Mouse (Mus musculus): Measurements from ENCODE around the gene Gm9837. TPM values are rescaled to one million over a fixed set of nuclear protein-coding genes. Genes with fewer than 3 reads are reported as not detected.

Gm9837 gene
- polyA plus RNA-seq, 1 experiment from 2014 or later, result not detected

- Histone ChIP-seq H3K27ac (no peak overlapping the region), H3K9me3 (replicated peaks) (0 out of 2 replicates have a peak, but pooled peaks cover 2% of the 10 kb centered on the region), H3K4me3 (no peak overlapping the region), H3K27me3 (replicated peaks) (peaks cover 28% of the 10 kb centered on the region), H3K4me1 (peaks cover 56% of the 10 kb centered on the region), H3K9ac (no peak overlapping the region), H3K36me3 (no peaks in the 10 kb centered on the region), H3K4me2 (no peak overlapping the region)
- no peak for ATAC-seq
- 39% methylated on average over 3 of the region's 3 CpGs for WGBS (ENCODE audit: insufficient replicate concordance)
These were observed 15.4 kb upstream of the Gm9837 start for GRCm38 (mm10) chr11:53485719-53486118.

- peak; percentile 83 for ATAC-seq
- 30% methylated on average over 9 of the region's 9 CpGs for WGBS (ENCODE audit: insufficient replicate concordance)
- H3K4me3 ChIP-seq, result peak overlapping the region; percentile 30; the same call in 1 of the 2 replicates
These were observed 13.0 kb upstream of the Gm9837 start for GRCm38 (mm10) chr11:53483159-53483891.

GRCm38 (mm10) chr11:53481088-53481730 lies 10.9 kb upstream of the Gm9837 start:
- ATAC-seq, result peak; percentile 84
- Histone ChIP-seq H3K27me3 (replicated peaks) (peaks cover 46% of the 10 kb centered on the region), H3K36me3 (no peaks in the 10 kb centered on the region; the same call in 1 of the 2 replicates), H3K9ac (peak overlapping the region; percentile 47), H3K4me2 (peak overlapping the region; percentile 88), H3K27ac (peak overlapping the region; percentile 99), H3K4me1 (peaks cover 72% of the 10 kb centered on the region), H3K4me3 (peak overlapping the region; percentile 73), H3K9me3 (replicated peaks) (no peaks in the 10 kb centered on the region)
- 31% methylated on average over 4 of the region's 4 CpGs for WGBS (ENCODE audit: insufficient replicate concordance)

More at GRCm38 (mm10) chr11:53483159-53483891, 13.0 kb upstream of the Gm9837 start:
- H3K4me2 ChIP-seq, result peak overlapping the region; percentile 65
- H3K9me3 ChIP-seq (replicated peaks), result no peaks in the 10 kb centered on the region
- peak overlapping the region; percentile 99 for H3K27ac ChIP-seq
- H3K36me3 ChIP-seq, result no peaks in the 10 kb centered on the region
- H3K9ac ChIP-seq, result peak overlapping the region; percentile 70
- H3K4me1 ChIP-seq, result peaks cover 80% of the 10 kb centered on the region
- H3K27me3 ChIP-seq (replicated peaks), result peaks cover 49% of the 10 kb centered on the region

GRCm38 (mm10) chr11:53479783-53480301 lies 9.6 kb upstream of the Gm9837 start, which contains the start of the genes Gm9945 and Sowaha:
Gene Gm9945, plus strand, starts transcription at chr11:53480166.
Gene Sowaha, minus strand, starts transcription at chr11:53480274.
- Histone ChIP-seq H3K27ac (peak within 1 kb of the TSS; percentile 99), H3K9me3 (replicated peaks) (no peaks in the 10 kb centered on the region), H3K27me3 (replicated peaks) (peaks cover 56% of the 10 kb centered on the region), H3K4me3 (peak within 1 kb of the TSS; percentile 73), H3K9ac (peak within 1 kb of the TSS; percentile 83), H3K4me1 (peaks cover 67% of the 10 kb centered on the region), H3K36me3 (no peaks in the 10 kb centered on the region; the same call in 1 of the 2 replicates), H3K4me2 (peak within 1 kb of the TSS; percentile 88)
- ATAC-seq, result peak; percentile 63
- 4% methylated on average over 40 of the region's 40 CpGs for WGBS (ENCODE audit: insufficient replicate concordance)

- peak overlapping the region; percentile 99 for H3K27ac ChIP-seq
- H3K9ac ChIP-seq, result peak overlapping the region; percentile 83
- H3K4me1 ChIP-seq, result peaks cover 62% of the 10 kb centered on the region
- peaks cover 62% of the 10 kb centered on the region for H3K27me3 ChIP-seq (replicated peaks)
- H3K36me3 ChIP-seq, result no peaks in the 10 kb centered on the region; the same call in 1 of the 2 replicates
- no peak for ATAC-seq
- peak overlapping the region; percentile 88 for H3K4me2 ChIP-seq
- 2% methylated on average over 62 of the region's 62 CpGs for WGBS (ENCODE audit: insufficient replicate concordance)
- peak overlapping the region; percentile 73 for H3K4me3 ChIP-seq
- no peaks in the 10 kb centered on the region for H3K9me3 ChIP-seq (replicated peaks)
These were observed 9.0 kb upstream of the Gm9837 start for GRCm38 (mm10) chr11:53479171-53479782.

GRCm38 (mm10) chr11:53478383-53479170 lies 8.3 kb upstream of the Gm9837 start:
- Histone ChIP-seq H3K4me1 (peaks cover 55% of the 10 kb centered on the region), H3K4me3 (peak overlapping the region; percentile 73), H3K4me2 (peak overlapping the region; percentile 88), H3K36me3 (no peaks in the 10 kb centered on the region; the same call in 1 of the 2 replicates), H3K9me3 (replicated peaks) (no peaks in the 10 kb centered on the region), H3K27ac (peak overlapping the region; percentile 99; the same call in 1 of the 2 replicates), H3K27me3 (replicated peaks) (peaks cover 69% of the 10 kb centered on the region), H3K9ac (peak overlapping the region; percentile 83)
- ATAC-seq, result no peak
- whole genome bisulfite sequencing (ENCODE audit: insufficient replicate concordance), result 10% methylated on average over 79 of the region's 79 CpGs

GRCm38 (mm10) chr11:53477833-53478232 lies 7.6 kb upstream of the Gm9837 start:
- no peak overlapping the region for H3K27ac ChIP-seq
- no peaks in the 10 kb centered on the region; the same call in 1 of the 2 replicates for H3K36me3 ChIP-seq
- peaks cover 75% of the 10 kb centered on the region for H3K27me3 ChIP-seq (replicated peaks)
- peak overlapping the region; percentile 88 for H3K4me2 ChIP-seq
- no peaks in the 10 kb centered on the region for H3K9me3 ChIP-seq (replicated peaks)
- peaks cover 48% of the 10 kb centered on the region for H3K4me1 ChIP-seq
- H3K4me3 ChIP-seq, result peak overlapping the region; percentile 73
- ATAC-seq, result no peak
- no peak overlapping the region for H3K9ac ChIP-seq
- WGBS (ENCODE audit: insufficient replicate concordance), result 28% methylated on average over 7 of the region's 7 CpGs

GRCm38 (mm10) chr11:53475620-53476019 lies 5.3 kb upstream of the Gm9837 start:
- 39% methylated on average over 8 of the region's 8 CpGs for WGBS (ENCODE audit: insufficient replicate concordance)
- no peak for ATAC-seq
- no peaks in the 10 kb centered on the region for H3K9me3 ChIP-seq (replicated peaks)
- H3K4me1 ChIP-seq, result peaks cover 32% of the 10 kb centered on the region
- no peak overlapping the region for H3K4me2 ChIP-seq
- H3K4me3 ChIP-seq, result no peak overlapping the region
- H3K27me3 ChIP-seq (replicated peaks), result peaks cover 95% of the 10 kb centered on the region
- no peaks in the 10 kb centered on the region; the same call in 1 of the 2 replicates for H3K36me3 ChIP-seq
- no peak overlapping the region for H3K9ac ChIP-seq
- H3K27ac ChIP-seq, result no peak overlapping the region

- Histone ChIP-seq H3K36me3 (no peaks in the 10 kb centered on the region), H3K9ac (no peak overlapping the region), H3K27me3 (replicated peaks) (peaks cover 94% of the 10 kb centered on the region), H3K27ac (no peak overlapping the region), H3K9me3 (replicated peaks) (no peaks in the 10 kb centered on the region), H3K4me2 (no peak overlapping the region), H3K4me1 (peaks cover 9% of the 10 kb centered on the region), H3K4me3 (no peak overlapping the region)
- no peak for ATAC-seq
- 64% methylated on average over 3 of the region's 3 CpGs for WGBS (ENCODE audit: insufficient replicate concordance)
These were observed 2.4 kb upstream of the Gm9837 start for GRCm38 (mm10) chr11:53472709-53473108.

GRCm38 (mm10) chr11:53469294-53469967 lies 848 bp downstream of the Gm9837 start:
- no peak overlapping the region for H3K9ac ChIP-seq
- no peak overlapping the region for H3K4me3 ChIP-seq
- no peak overlapping the region for H3K27ac ChIP-seq
- peaks cover 19% of the 10 kb centered on the region for H3K4me1 ChIP-seq
- H3K9me3 ChIP-seq (replicated peaks), result no peaks in the 10 kb centered on the region
- no peak for ATAC-seq
- 42% methylated on average over 16 of the region's 16 CpGs for WGBS (ENCODE audit: insufficient replicate concordance)
- peaks cover 97% of the 10 kb centered on the region for H3K27me3 ChIP-seq (replicated peaks)
- peak overlapping the region; percentile 41 for H3K4me2 ChIP-seq
- H3K36me3 ChIP-seq, result no peaks in the 10 kb centered on the region

Measured in liver, embryonic 12.5 days (tissue).